Mouse (Mus musculus): Measurements from ENCODE around the gene Gm21083.
"Not testable (repeated sequence)": the region's sequence is repeated elsewhere in the genome, so short reads cannot be mapped to it uniquely, and the experiment has no call there.

Gm21083 gene

DNA sequence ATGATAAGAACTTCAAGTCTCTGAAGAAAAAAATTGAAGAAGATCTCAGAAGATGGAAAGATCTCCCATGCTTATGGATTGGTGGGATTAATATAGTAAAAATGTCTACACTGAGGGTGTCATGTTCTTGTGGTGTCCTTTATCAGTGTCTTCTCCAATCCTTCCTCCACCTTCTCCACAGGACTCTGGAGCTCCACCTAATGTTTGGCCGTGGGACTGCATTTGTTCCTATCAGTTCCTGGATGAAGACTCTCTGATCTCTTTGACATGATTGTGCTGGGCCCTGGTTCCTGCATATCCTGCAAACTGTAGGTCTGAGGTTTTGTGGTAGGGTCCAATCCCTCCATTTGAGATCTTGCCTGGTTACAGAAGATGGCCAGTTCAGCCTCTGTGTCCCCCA, 51.0 kb downstream of the Gm21083 start:
- not testable (repeated sequence) for DNase-seq (ENCODE audit: low read depth, low spot score)

- not testable (repeated sequence) for DNase-seq (ENCODE audit: low read depth, low spot score)
Measured at GRCm38 (mm10) chr5:15630068-15630467, 52.9 kb downstream of the Gm21083 start.
